Mouse (Mus musculus) lung, postnatal 0 days (tissue): ENCODE results near the gene Ugt8a. TPM values are rescaled to one million over a fixed set of nuclear protein-coding genes. Genes with fewer than 3 reads are reported as not detected.

Source experiments
- ATAC-seq: fragments of 200-750 bp; cut with Nextera tagmentation; 2 replicates; pipeline ENCODE4 v1.8.0; 2017; ENCODE audit warnings: moderate library complexity
- DNase-seq: peaks from one replicate; pipeline ENCODE4 v3.0.0-alpha.2; 2016; ENCODE audit warnings: low spot score
- H3K27ac ChIP-seq: fragments of 300-500 bp; sonication (generic); 2 replicates; pipeline ENCODE4 v1.5.1; 2014; ENCODE audit warnings: antibody characterized with exemption, mild to moderate bottlenecking, low read length, mixed read lengths
- H3K27me3 ChIP-seq: fragments of 300-500 bp; sonication (generic); replicated peaks from 2 replicates; pipeline ENCODE4 v1.6.1; 2014; ENCODE audit warnings: low read length, mixed read lengths; ENCODE audit not compliant: insufficient read depth
- H3K36me3 ChIP-seq: fragments of 300-500 bp; sonication (generic); 2 replicates; pipeline ENCODE4 v1.6.1; 2014; ENCODE audit warnings: low read length, mixed read lengths; ENCODE audit not compliant: insufficient read depth
- H3K4me1 ChIP-seq: fragments of 300-500 bp; sonication (generic); 2 replicates; pipeline ENCODE4 v1.6.1; 2014; ENCODE audit warnings: antibody characterized with exemption, low read depth, low read length, mixed read lengths; ENCODE audit not compliant: insufficient read depth
- H3K4me2 ChIP-seq: fragments of 300-500 bp; sonication (generic); replicated peaks from 2 replicates; pipeline ENCODE4 v1.6.1; 2014; ENCODE audit warnings: low read depth, mild to moderate bottlenecking, low read length, moderate library complexity, mixed read lengths
- H3K4me3 ChIP-seq: fragments of 300-500 bp; sonication (generic); 2 replicates; pipeline ENCODE4 v1.5.1; 2014; ENCODE audit warnings: low read depth, low read length
- H3K9ac ChIP-seq: fragments of 300-500 bp; sonication (generic); replicated peaks from 2 replicates; pipeline ENCODE4 v1.6.1; 2014; ENCODE audit warnings: low read depth, mild to moderate bottlenecking
- H3K9me3 ChIP-seq: fragments of 300-500 bp; sonication (generic); 2 replicates; pipeline ENCODE4 v1.6.1; 2016; ENCODE audit warnings: low read length, mixed read lengths
- CTCF ChIP-seq: IDR thresholded peaks from 2 replicates; pipeline ENCODE4 v1.5.1; 2016; ENCODE audit warnings: antibody characterized with exemption, mild to moderate bottlenecking
- EP300 ChIP-seq: IDR thresholded peaks from 2 replicates; pipeline ENCODE4 v1.6.1; 2016; ENCODE audit warnings: antibody characterized with exemption, mild to moderate bottlenecking, control low read depth
- WGBS: fragments of 180-500 bp; shearing (Covaris S2); extraction: QIAGEN DNeasy Blood & Tissue Kit; methylation state at CpG from one replicate; pipeline ENCODE4 v1.1.7; 2014; 5-methylcytosine and 5-hydroxymethylcytosine counted together
- polyA plus RNA-seq: library from polyadenylated mRNA; unstranded; fragments of >200 nt; fragmentation: Nextera tagmentation; extraction: Ambion mirVana; gene quantifications from 2 replicates; pipeline ENCODE4 v1.2.1, GENCODE M21; 2015

Ugt8a gene
- polyA plus RNA-seq, 1 experiment from 2014 or later: 1.0 TPM

- Histone ChIP-seq H3K4me3 (no peak overlapping the region), H3K27me3 (no peaks in the 10 kb centered on the region), H3K4me1 (no peaks in the 10 kb centered on the region), H3K9me3 (no peaks in the 10 kb centered on the region), H3K27ac (no peak overlapping the region), H3K4me2 (no peak overlapping the region), H3K36me3 (no peaks in the 10 kb centered on the region), H3K9ac (no peak overlapping the region)
- TF ChIP-seq EP300: no peak
- no peak for TF ChIP-seq CTCF
- DNase-seq (no peak), ATAC-seq (no peak)
- 61% methylated on average over 4 of the region's 4 CpGs for WGBS
Measured at GRCm38 (mm10) chr3:125827256-125827655, 111.2 kb downstream of the Ugt8a start.

DNA sequence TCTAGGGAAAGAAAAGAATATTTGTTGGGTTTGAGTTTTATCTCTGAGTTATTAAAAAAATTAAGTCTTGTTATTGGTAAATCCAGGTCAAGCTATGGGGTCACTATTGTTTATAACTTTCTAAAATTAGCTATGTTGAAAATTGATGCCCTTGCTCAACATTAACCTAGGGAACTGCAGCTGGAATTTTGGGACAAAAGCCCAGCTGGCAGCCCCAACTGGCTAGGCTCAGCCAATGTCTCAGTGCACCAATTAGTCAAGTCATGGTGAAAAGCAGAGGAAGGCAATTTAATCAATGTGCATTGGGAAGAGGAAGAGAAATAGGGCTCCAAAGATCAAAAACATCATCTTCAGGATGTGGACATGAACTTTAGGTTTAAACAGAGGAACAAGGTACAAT is 118.7 kb downstream of the Ugt8a start:
- TF ChIP-seq CTCF (no peak), EP300 (no peak)
- ATAC-seq (no peak), DNase-seq (no peak)
- no peak overlapping the region for H3K4me3 ChIP-seq
- H3K9me3 ChIP-seq: no peaks in the 10 kb centered on the region
- H3K27me3 ChIP-seq: no peaks in the 10 kb centered on the region
- no peak overlapping the region for H3K9ac ChIP-seq
- H3K4me2 ChIP-seq: no peak overlapping the region
- no peaks in the 10 kb centered on the region for H3K4me1 ChIP-seq
- no peaks in the 10 kb centered on the region for H3K36me3 ChIP-seq
- H3K27ac ChIP-seq: no peak overlapping the region
